Mouse (Mus musculus) C2C12 (cell line): ENCODE measurements around the gene Galnt10.

ENCODE experiments used
- CEBPB ChIP-seq: IDR thresholded peaks from one replicate; pipeline ENCODE4 v1.6.1; 2011; ENCODE audit warnings: low read depth, mild to moderate bottlenecking, control low read depth, moderate library complexity
- CTCF ChIP-seq: IDR thresholded peaks from one replicate; pipeline ENCODE4 v1.5.1; 2011; ENCODE audit not compliant: control insufficient read depth, insufficient read depth, insufficient read length

GRCm38 (mm10) chr11:57732410-57733281, 87.4 kb downstream of the Galnt10 start:
- no peak for TF ChIP-seq CTCF
- no peak for TF ChIP-seq CEBPB
